Mouse (Mus musculus) layer of hippocampus, postnatal 25 days (tissue): ENCODE data around the gene Pak1. TPM values are rescaled to one million over a fixed set of nuclear protein-coding genes. Genes with fewer than 3 reads are reported as not detected.

Experiments
- total RNA-seq, 2 experiments: library from RNA; stranded (reverse); gene quantifications; 2 replicates each; pipeline ENCODE4 v1.2.3; 2021

Pak1 gene
- total RNA-seq, 2 experiments from 2014 or later, result 213 to 237 TPM

Other genes with a start within 250 kb of the Pak1 start
- 10 to 100 TPM; 50.1 to 51.7 TPM for gene Aamdc, start 209.0 kb upstream of the Pak1 start, total RNA-seq
- 10 to 100 TPM; 38.9 to 48.7 TPM for gene Rsf1, start 208.7 kb upstream of the Pak1 start, total RNA-seq
- gene Clns1a, start 91.9 kb upstream of the Pak1 start, total RNA-seq, result 10 to 100 TPM; 80.3 to 91.2 TPM
- gene Aqp11, start 50.3 kb upstream of the Pak1 start, total RNA-seq, result 10 to 100 TPM; 39.7 to 43.8 TPM
- not detected for gene Gdpd4, start 131.4 kb downstream of the Pak1 start, total RNA-seq